Mouse (Mus musculus): Measurements from ENCODE around the gene Camta1. TPM values are rescaled to one million over a fixed set of nuclear protein-coding genes. Genes with fewer than 3 reads are reported as not detected.
A peak's percentile ranks its signal among the peaks of the same experiment; 100 is the strongest.

Gene Camta1
- total RNA-seq (2021) = 10 to 100 TPM; 51.1 to 60.0 TPM
- long read RNA-seq, experiment 1, transcript Camta1-212 (4 exons, 2,198 nt) = major isoform, 20 of 27 reads
- long read RNA-seq, experiment 1, partial matches to known transcripts = 1 of 27 reads
- long read RNA-seq, experiment 1, other reads (novel, unspliced or antisense) = 4 of 27 reads
- long read RNA-seq, experiment 2, full-length matches to known transcripts = 28 of 57 reads
- long read RNA-seq, experiment 2, partial matches to known transcripts = 5 of 57 reads
- long read RNA-seq, experiment 2, other reads (novel, unspliced or antisense) = 24 of 57 reads

GRCm38 (mm10) chr4:151861806-151862739 is at the start of gene Camta1:
Gene Camta1, minus strand, starts transcription at chr4:151861876.
- peak; percentile 99 for DNase-seq (ENCODE audit: low spot score in 2 of 2)

DNA sequence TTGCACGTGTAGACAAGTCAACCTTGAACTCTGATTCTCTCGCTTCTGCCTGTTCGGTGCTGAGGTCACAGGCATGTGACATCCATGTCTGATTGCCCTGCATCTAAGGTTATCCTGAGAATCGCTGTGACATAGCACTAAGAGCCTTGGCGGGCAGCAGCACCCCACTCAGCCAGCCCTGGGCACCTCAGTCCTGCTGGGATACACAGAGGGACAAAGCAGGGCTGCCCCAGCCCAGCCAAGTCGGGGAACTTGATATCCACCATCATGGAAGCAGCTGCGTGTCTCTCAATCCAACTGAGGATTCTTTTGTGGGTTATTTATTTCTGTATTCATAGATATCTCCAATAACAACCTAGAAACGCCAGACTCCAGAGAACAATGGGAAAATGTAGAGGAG is 47.1 kb upstream of the Camta1 start:
- DNase-seq (ENCODE audit: low spot score in 2 of 2) = no peak

DNA sequence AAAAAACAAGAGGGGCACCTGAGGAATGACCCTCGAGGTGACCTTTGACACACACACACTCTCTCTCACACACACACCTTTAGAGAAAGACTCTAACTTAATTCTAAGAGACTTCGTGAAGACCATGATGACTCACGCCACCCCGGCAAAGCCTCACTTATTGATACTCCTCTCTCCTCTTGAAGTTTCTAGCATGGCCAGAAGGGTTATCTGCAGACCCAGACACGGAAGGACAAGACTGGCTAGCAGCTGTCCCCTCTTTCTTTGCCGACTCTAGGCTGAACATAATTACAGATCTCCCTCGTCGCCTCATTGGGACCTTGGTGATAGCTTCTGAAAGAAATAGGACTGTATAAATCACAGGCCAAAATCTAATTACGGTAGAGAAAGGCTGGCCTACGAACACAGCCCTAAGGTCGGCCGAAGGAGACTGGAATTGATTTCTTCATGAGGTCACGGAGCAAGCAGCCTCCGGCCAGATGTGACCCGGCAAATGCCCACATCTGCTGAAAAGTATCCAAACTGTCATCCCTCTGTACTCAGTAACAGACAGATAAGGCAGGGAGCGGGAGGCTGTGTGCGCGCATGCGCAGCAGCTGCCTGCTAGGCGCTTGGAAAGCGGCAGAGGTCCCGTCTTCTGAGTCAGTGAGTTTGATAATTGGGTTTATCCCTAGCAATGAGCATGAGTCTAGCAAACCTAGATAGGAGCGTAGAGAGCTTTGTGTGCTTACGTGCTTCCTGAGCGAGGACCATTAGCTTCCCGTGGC is 46.1 kb upstream of the Camta1 start:
- DNase-seq (ENCODE audit: low spot score in 2 of 2) = no peak

DNA sequence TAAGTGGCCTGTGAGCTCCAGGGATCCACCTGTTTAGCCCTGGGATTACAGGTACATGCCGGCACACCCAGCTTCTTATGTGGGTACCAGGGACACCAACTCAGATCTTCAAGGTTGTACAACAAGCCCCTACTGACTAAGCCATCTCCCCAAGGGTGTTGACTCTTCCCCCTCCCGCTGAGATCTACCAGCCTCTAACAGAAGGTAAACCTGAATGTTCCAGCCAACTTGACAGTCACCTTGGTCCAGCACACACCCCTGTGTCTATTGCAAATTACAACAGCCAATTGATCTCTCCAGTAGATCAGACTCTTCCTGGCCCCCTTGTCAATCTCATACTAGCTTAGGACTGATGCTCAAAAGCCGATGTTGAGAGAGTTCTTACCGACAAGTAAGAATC is 43.9 kb upstream of the Camta1 start:
- DNase-seq (ENCODE audit: low spot score in 2 of 2) = no peak

DNA sequence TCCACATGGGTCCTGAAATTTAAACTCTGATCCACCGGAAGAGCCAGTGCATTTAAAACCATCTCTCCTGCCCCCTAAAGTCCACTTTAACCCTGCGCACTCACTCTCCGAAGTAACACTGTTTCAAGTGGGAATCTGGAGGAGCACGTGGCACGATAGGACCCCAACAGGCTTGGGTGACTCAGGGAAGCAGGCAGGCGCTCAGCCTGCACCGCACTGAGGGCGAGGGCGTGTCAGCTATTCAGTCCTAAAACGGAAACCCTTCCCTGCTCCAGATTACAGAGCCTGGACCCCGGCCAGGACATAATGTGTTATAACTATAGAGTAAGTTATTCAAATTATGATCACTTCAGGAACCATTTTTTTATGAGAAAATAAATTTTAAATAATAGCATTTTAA is 42.4 kb upstream of the Camta1 start:
- no peak for DNase-seq (ENCODE audit: low spot score in 2 of 2)

DNA sequence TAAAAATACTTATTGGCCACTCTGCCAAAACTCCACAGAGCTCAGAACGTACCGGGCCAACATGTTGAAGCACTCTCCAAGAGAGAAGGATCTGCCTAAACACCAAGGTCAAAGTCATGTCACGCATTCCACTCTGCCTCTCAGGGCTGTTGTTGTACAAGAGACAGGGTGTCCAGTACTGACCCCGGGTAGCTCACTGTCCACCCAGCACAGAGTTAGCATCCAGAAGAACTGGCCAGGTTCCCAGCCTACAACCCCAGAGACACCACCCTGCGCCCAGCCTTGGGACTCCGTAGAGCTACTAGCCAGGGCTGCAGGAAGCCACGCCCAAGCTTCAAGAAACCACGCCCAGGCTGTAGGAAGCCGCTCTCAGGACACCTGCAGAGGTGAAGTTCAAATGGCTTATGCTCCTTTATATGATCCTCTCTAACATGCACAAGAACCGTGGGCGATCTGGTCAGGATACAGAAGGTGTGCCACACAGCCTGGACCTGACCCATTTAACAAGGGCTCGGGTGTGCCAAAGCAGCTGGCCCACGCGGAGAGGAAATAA is 41.1 kb upstream of the Camta1 start:
- peak in 1 of 2 experiments; percentile 28 for DNase-seq (ENCODE audit: low spot score in 2 of 2)

GRCm38 (mm10) chr4:151902046-151902688 is 40.5 kb upstream of the Camta1 start:
- DNase-seq (ENCODE audit: low spot score in 2 of 2) = no peak

- no peak for DNase-seq (ENCODE audit: low spot score in 2 of 2)
Observed at GRCm38 (mm10) chr4:151901422-151901821, 39.7 kb upstream of the Camta1 start.

GRCm38 (mm10) chr4:151900735-151901134 is 39.1 kb upstream of the Camta1 start:
- DNase-seq (ENCODE audit: low spot score in 2 of 2) = no peak

DNA sequence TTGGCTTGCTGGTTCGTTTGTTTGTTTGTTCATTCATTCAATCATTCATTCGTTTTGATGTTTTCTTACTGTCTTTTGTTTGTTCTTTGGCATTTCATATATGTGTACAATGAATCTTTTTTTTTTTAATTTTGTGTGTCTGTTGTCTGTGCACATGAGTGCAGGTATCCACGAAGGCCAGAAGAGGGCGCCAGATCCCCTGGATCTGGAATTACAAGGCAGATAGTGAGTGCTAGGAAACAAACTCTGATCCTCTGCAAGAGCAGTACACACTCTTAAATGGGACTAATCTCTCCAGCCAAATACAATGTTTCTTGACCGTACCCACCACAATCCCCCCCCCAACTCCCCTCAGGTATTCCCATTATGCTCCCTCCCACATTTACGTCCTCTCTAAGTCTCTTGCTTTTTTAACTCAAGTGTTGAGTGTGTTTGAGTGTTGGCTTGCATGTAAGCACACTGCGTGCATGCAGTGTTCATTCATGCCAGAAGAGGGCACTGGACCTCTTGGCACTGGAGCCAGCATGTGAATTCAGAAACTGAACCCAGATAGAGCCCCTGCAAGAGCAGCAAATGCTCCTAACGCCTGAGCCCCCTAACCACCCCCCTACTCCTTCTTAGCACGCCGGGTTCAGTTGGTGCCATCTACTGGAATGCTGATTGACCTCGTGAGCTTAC is 38.2 kb upstream of the Camta1 start:
- no peak for DNase-seq (ENCODE audit: low spot score in 2 of 2)

DNA sequence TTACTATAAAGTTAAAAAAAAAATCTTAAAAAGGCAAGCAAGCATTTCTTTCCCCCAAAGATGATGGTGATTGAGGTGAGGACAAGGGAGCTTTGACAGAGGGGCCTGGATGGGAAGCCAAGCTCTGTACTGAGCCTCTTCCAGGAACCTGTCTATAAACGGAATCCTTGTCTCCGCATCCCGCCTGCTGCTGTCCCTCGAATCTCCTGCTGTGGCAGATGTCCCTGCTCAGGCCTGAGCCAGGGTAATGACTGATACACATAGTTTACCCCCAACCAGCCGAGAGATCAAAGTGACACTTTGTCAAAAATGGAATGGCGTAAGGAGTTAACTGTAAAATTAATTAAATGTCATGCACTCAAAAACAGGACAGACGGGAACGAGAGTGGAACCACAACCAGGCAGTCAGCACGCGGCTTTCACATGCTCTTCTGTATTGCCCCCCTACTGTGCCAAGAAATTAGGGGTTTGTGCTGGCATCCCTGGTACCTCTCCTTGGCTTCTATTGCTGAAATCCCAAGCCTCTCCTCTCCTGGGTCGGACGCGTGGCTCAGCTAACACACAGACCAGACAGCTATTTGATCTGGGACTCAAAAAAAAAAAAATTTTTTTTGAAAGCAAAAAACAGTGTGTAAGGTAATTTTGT is 37.0 kb upstream of the Camta1 start:
- DNase-seq (ENCODE audit: low spot score in 2 of 2) = no peak

DNA sequence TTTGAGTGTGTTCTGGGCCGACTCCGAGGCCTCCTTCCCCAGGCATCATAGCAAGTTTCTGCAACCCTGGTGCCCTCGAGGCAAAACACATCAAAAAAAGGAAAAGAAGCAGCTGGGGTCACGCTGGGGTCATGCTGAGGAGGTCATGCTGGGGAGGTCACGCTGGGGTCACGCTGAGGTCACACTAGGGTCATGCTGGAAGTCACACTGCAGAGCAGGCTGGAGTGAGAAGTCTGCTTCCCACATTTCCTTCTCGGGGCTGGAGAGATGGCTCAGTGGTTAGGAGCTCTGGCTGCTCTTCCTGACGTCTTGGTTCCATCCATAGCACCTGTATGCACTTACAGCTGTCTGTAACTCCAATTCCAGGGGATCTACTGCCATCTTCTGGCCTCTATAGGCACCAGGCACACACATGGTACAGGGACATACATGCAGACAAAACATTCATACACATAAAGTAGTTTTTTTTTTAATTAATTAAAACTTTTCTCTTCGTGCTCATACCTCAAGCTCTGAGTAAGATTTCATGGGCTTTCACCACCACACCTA is 35.5 kb upstream of the Camta1 start:
- no peak for DNase-seq (ENCODE audit: low spot score in 2 of 2)

GRCm38 (mm10) chr4:151895624-151896023 is 33.9 kb upstream of the Camta1 start:
- DNase-seq (ENCODE audit: low spot score in 2 of 2) = no peak

DNA sequence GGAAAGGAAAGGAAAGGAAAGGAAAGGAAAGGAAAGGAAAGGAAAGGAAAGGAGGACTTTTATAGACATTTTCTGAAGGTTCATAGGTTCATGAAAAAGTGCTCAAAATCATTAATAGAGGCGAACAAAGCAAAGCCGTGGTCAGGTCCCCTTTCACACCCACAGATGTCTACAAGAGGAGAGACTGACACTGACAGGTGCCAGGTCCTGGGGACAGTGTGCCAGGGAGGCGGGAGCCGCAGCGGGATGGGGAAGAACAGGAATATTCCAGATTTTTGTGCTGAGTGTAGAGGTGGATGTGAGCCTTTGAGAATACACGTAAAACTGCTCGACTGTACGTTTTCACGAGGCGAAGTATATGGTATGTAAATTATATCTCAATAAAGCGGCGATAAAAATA is 33.2 kb upstream of the Camta1 start:
- no peak for DNase-seq (ENCODE audit: low spot score in 2 of 2)

DNA sequence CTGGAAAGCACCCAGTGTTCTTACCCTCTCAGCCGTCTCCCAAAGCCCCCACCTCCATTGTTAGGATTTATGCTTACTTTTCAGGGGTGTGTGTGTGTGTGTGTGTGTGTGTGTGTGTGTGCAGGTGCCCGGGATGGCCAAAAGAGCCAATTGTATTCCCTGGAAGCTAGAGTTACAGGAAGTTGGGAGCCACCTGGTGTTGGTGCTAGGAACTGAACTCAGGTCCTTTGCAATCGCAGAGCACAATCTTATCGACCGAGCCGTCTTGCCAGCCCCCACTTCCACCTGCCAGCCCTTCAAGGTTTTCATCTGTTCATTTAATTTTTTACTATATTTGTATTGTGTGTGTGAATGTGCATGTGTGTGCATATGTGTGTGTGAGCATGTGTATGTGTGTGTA is 31.6 kb upstream of the Camta1 start:
- DNase-seq (ENCODE audit: low spot score in 2 of 2) = no peak

DNA sequence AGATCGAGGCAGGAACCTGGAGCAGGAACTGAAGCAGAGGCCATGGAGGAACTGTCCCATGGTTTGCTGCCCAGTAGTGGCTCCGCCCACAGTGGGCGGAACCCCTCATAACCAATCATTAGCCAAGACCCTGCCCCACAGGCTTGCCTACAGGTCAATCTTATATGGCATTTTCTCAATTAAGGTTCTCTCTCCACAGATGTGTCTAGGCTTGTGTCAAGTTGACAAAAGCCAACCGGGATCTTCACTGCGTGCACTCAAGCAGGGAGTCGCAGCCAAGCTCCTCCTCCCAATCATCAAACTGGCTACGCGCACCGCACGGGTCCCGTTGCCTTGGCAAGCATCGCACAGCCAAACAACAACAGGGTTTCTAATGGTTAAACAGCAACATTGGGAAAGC is 19.9 kb upstream of the Camta1 start:
- no peak for DNase-seq (ENCODE audit: low spot score in 2 of 2)

DNA sequence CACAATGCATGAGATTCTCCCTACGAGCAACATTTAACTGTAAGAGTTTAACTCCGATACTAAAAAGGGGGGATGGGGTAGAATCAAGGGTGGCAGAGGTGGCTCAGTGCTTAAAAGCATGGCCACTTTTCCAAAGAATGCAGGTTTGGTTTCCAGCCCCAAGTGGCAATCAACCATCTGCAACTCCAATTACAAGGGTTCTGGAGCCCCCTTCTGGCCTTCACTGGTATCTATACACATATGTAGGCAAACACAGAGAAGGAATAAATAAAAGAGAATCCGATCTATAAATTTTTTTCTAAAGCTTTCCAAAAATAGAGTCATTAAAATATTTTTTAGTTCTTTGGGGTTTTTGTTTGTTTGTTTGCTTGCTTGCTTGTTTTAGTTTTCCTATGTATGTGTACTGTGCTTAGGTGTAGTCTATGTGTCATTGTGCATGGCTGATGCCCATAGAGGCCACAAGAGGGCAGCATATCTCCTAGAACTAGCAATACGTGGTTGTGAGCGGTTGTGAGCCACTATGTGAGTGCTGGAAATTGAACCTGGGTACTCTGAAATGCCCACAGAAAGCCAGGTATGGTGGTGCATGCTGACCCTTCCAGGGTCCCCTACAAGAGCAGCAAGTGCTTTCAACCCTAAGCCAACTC is 18.5 kb upstream of the Camta1 start:
- no peak for DNase-seq (ENCODE audit: low spot score in 2 of 2)

GRCm38 (mm10) chr4:151876400-151876799 is 14.7 kb upstream of the Camta1 start:
- DNase-seq (ENCODE audit: low spot score in 2 of 2) = no peak

- no peak for DNase-seq (ENCODE audit: low spot score in 2 of 2)
Observed at GRCm38 (mm10) chr4:151863511-151863910, 1.8 kb upstream of the Camta1 start.
